Mouse (Mus musculus): ENCODE data around the gene Mphosph10. TPM values are rescaled to one million over a fixed set of nuclear protein-coding genes. Genes with fewer than 3 reads are reported as not detected.
A peak's percentile ranks its signal among the peaks of the same experiment; 100 is the strongest.

The Mphosph10 gene
- polyA plus RNA-seq, 1 experiment = 9.3 TPM

GRCm38 (mm10) chr7:64373147-64373829, 18.8 kb downstream of the Mphosph10 start:
- peak overlapping the region; percentile 50 for H3ac ChIP-seq (ENCODE audit: control insufficient read depth, insufficient read length, low read depth)
- no peaks in the 10 kb centered on the region for H3K79me3 ChIP-seq (ENCODE audit: low read depth)
- peak overlapping the region; percentile 46 for H3K4me3 ChIP-seq (ENCODE audit: insufficient read depth, poor library complexity, severe bottlenecking)
- peaks cover 29% of the 10 kb centered on the region for H3K36me3 ChIP-seq (ENCODE audit: control insufficient read depth, insufficient read depth)
- H3K27me3 ChIP-seq (ENCODE audit: control insufficient read depth, insufficient read depth, insufficient read length) = no peaks in the 10 kb centered on the region
- H3K79me2 ChIP-seq (ENCODE audit: control insufficient read depth, insufficient read depth) = no peaks in the 10 kb centered on the region
- TF ChIP-seq MYOG (IDR thresholded peaks at IDR 0.05; ENCODE audit: control insufficient read depth, extremely low read depth, insufficient read length) = no peak
- TF ChIP-seq FOSL1 (IDR thresholded peaks at IDR 0.05; ENCODE audit: insufficient read depth, low read length, poor library complexity, severe bottlenecking) = no peak
- no peak for TF ChIP-seq CEBPB (IDR thresholded peaks at IDR 0.05; ENCODE audit: low read depth)
- TF ChIP-seq MYOD1 (IDR thresholded peaks at IDR 0.05; ENCODE audit: control insufficient read depth, insufficient read length, low read depth) = no peak
- no peak for TF ChIP-seq USF1 (IDR thresholded peaks at IDR 0.05; ENCODE audit: low read depth)
- TF ChIP-seq CTCF (IDR thresholded peaks at IDR 0.05; ENCODE audit: control insufficient read depth, insufficient read depth, insufficient read length) = no peak
- TF ChIP-seq MAX (IDR thresholded peaks at IDR 0.05) = no peak

- Histone ChIP-seq H3K79me2 (ENCODE audit: control insufficient read depth, insufficient read depth) (no peaks in the 10 kb centered on the region), H3K4me3 (ENCODE audit: insufficient read depth, poor library complexity, severe bottlenecking) (no peak overlapping the region), H3K79me3 (ENCODE audit: low read depth) (no peaks in the 10 kb centered on the region), H3K27me3 (ENCODE audit: control insufficient read depth, insufficient read depth, insufficient read length) (no peaks in the 10 kb centered on the region), H3ac (ENCODE audit: control insufficient read depth, insufficient read length, low read depth) (no peak overlapping the region), H3K36me3 (ENCODE audit: control insufficient read depth, insufficient read depth) (peaks cover 18% of the 10 kb centered on the region)
- TF ChIP-seq MAX (IDR thresholded peaks at IDR 0.05) = no peak
- no peak for TF ChIP-seq MYOD1 (IDR thresholded peaks at IDR 0.05; ENCODE audit: control insufficient read depth, insufficient read length, low read depth)
- TF ChIP-seq CEBPB (IDR thresholded peaks at IDR 0.05; ENCODE audit: low read depth) = no peak
- TF ChIP-seq USF1 (IDR thresholded peaks at IDR 0.05; ENCODE audit: low read depth) = no peak
- no peak for TF ChIP-seq FOSL1 (IDR thresholded peaks at IDR 0.05; ENCODE audit: insufficient read depth, low read length, poor library complexity, severe bottlenecking)
- no peak for TF ChIP-seq CTCF (IDR thresholded peaks at IDR 0.05; ENCODE audit: control insufficient read depth, insufficient read depth, insufficient read length)
- no peak for TF ChIP-seq MYOG (IDR thresholded peaks at IDR 0.05; ENCODE audit: control insufficient read depth, extremely low read depth, insufficient read length)
Observed at GRCm38 (mm10) chr7:64371940-64372878, 19.9 kb downstream of the Mphosph10 start.

GRCm38 (mm10) chr7:64369841-64370240, 22.2 kb downstream of the Mphosph10 start:
- Histone ChIP-seq H3K79me3 (ENCODE audit: low read depth) (no peaks in the 10 kb centered on the region), H3K4me3 (ENCODE audit: insufficient read depth, poor library complexity, severe bottlenecking) (no peak overlapping the region)

GRCm38 (mm10) chr7:64365863-64366262, 26.2 kb downstream of the Mphosph10 start:
- Histone ChIP-seq H3K4me3 (ENCODE audit: insufficient read depth, poor library complexity, severe bottlenecking) (no peak overlapping the region), H3K36me3 (ENCODE audit: control insufficient read depth, insufficient read depth) (peaks cover 15% of the 10 kb centered on the region), H3K79me2 (ENCODE audit: control insufficient read depth, insufficient read depth) (no peaks in the 10 kb centered on the region), H3K27me3 (ENCODE audit: control insufficient read depth, insufficient read depth, insufficient read length) (no peaks in the 10 kb centered on the region), H3ac (ENCODE audit: control insufficient read depth, insufficient read length, low read depth) (no peak overlapping the region), H3K79me3 (ENCODE audit: low read depth) (no peaks in the 10 kb centered on the region)
- TF ChIP-seq MYOG (IDR thresholded peaks at IDR 0.05; ENCODE audit: control insufficient read depth, extremely low read depth, insufficient read length) (no peak), MYOD1 (IDR thresholded peaks at IDR 0.05; ENCODE audit: control insufficient read depth, insufficient read length, low read depth) (no peak), USF1 (IDR thresholded peaks at IDR 0.05; ENCODE audit: low read depth) (no peak), CTCF (IDR thresholded peaks at IDR 0.05; ENCODE audit: control insufficient read depth, insufficient read depth, insufficient read length) (no peak), MAX (IDR thresholded peaks at IDR 0.05) (no peak), FOSL1 (IDR thresholded peaks at IDR 0.05; ENCODE audit: insufficient read depth, low read length, poor library complexity, severe bottlenecking) (no peak), CEBPB (IDR thresholded peaks at IDR 0.05; ENCODE audit: low read depth) (no peak)

More at GRCm38 (mm10) chr7:64369841-64370240, 22.2 kb downstream of the Mphosph10 start:
- H3K36me3 ChIP-seq (ENCODE audit: control insufficient read depth, insufficient read depth) = peaks cover 3% of the 10 kb centered on the region
- TF ChIP-seq MYOG (IDR thresholded peaks at IDR 0.05; ENCODE audit: control insufficient read depth, extremely low read depth, insufficient read length) = no peak
- TF ChIP-seq MYOD1 (IDR thresholded peaks at IDR 0.05; ENCODE audit: control insufficient read depth, insufficient read length, low read depth) = no peak
- TF ChIP-seq MAX (IDR thresholded peaks at IDR 0.05) = no peak
- TF ChIP-seq CTCF (IDR thresholded peaks at IDR 0.05; ENCODE audit: control insufficient read depth, insufficient read depth, insufficient read length) = no peak
- no peak for TF ChIP-seq CEBPB (IDR thresholded peaks at IDR 0.05; ENCODE audit: low read depth)
- TF ChIP-seq USF1 (IDR thresholded peaks at IDR 0.05; ENCODE audit: low read depth) = no peak
- no peak for TF ChIP-seq FOSL1 (IDR thresholded peaks at IDR 0.05; ENCODE audit: insufficient read depth, low read length, poor library complexity, severe bottlenecking)
- no peak overlapping the region for H3ac ChIP-seq (ENCODE audit: control insufficient read depth, insufficient read length, low read depth)
- H3K27me3 ChIP-seq (ENCODE audit: control insufficient read depth, insufficient read depth, insufficient read length) = no peaks in the 10 kb centered on the region
- no peaks in the 10 kb centered on the region for H3K79me2 ChIP-seq (ENCODE audit: control insufficient read depth, insufficient read depth)

GRCm38 (mm10) chr7:64360586-64360945, 31.5 kb downstream of the Mphosph10 start:
- H3K36me3 ChIP-seq (ENCODE audit: control insufficient read depth, insufficient read depth) = peaks cover 12% of the 10 kb centered on the region
- H3K27me3 ChIP-seq (ENCODE audit: control insufficient read depth, insufficient read depth, insufficient read length) = no peaks in the 10 kb centered on the region
- H3K79me2 ChIP-seq (ENCODE audit: control insufficient read depth, insufficient read depth) = no peaks in the 10 kb centered on the region
- no peak overlapping the region for H3ac ChIP-seq (ENCODE audit: control insufficient read depth, insufficient read length, low read depth)
- TF ChIP-seq MAX (IDR thresholded peaks at IDR 0.05) (no peak), MYOG (IDR thresholded peaks at IDR 0.05; ENCODE audit: control insufficient read depth, extremely low read depth, insufficient read length) (no peak), FOSL1 (IDR thresholded peaks at IDR 0.05; ENCODE audit: insufficient read depth, low read length, poor library complexity, severe bottlenecking) (no peak), USF1 (IDR thresholded peaks at IDR 0.05; ENCODE audit: low read depth) (no peak), CEBPB (IDR thresholded peaks at IDR 0.05; ENCODE audit: low read depth) (no peak), MYOD1 (IDR thresholded peaks at IDR 0.05; ENCODE audit: control insufficient read depth, insufficient read length, low read depth) (no peak), CTCF (IDR thresholded peaks at IDR 0.05; ENCODE audit: control insufficient read depth, insufficient read depth, insufficient read length) (no peak)
- no peak overlapping the region for H3K4me3 ChIP-seq (ENCODE audit: insufficient read depth, poor library complexity, severe bottlenecking)
- H3K79me3 ChIP-seq (ENCODE audit: low read depth) = no peaks in the 10 kb centered on the region
